Mouse (Mus musculus) limb, embryonic 15.5 days (tissue): Measurements from ENCODE around the gene Lax1. TPM values are rescaled to one million over a fixed set of nuclear protein-coding genes. Genes with fewer than 3 reads are reported as not detected.

ENCODE experiments used
- ATAC-seq: fragments of 200-750 bp; cut with Nextera tagmentation; 2 replicates; pipeline ENCODE4 v1.8.0; 2017; ENCODE audit warnings: low read depth, moderate TSS enrichment; ENCODE audit not compliant: insufficient number of reproducible peaks, low FRiP score, low TSS enrichment
- H3K27ac ChIP-seq: fragments of 300-500 bp; sonication (generic); 2 replicates; pipeline ENCODE4 v1.5.1; 2015; ENCODE audit warnings: moderate library complexity, mild to moderate bottlenecking, inconsistent platforms
- H3K27me3 ChIP-seq: fragments of 300-500 bp; sonication (generic); 2 replicates; pipeline ENCODE4 v1.6.1; 2015; ENCODE audit warnings: inconsistent platforms
- H3K36me3 ChIP-seq: fragments of 300-500 bp; sonication (generic); 2 replicates; pipeline ENCODE4 v1.6.1; 2015; ENCODE audit warnings: inconsistent platforms
- H3K4me1 ChIP-seq: fragments of 300-500 bp; sonication (generic); 2 replicates; pipeline ENCODE4 v1.6.1; 2015; ENCODE audit warnings: inconsistent platforms
- H3K4me2 ChIP-seq: fragments of 300-500 bp; sonication (generic); 2 replicates; pipeline ENCODE4 v1.6.1; 2015; ENCODE audit warnings: mild to moderate bottlenecking, inconsistent platforms
- H3K4me3 ChIP-seq: fragments of 300-500 bp; sonication (generic); 2 replicates; pipeline ENCODE4 v1.5.1; 2015; ENCODE audit warnings: mild to moderate bottlenecking, inconsistent platforms
- H3K9ac ChIP-seq: fragments of 300-500 bp; sonication (generic); 2 replicates; pipeline ENCODE4 v1.6.1; 2015; ENCODE audit warnings: inconsistent platforms
- H3K9me3 ChIP-seq: fragments of 300-500 bp; sonication (generic); 2 replicates; pipeline ENCODE4 v1.6.1; 2016; ENCODE audit warnings: inconsistent platforms
- WGBS: fragments of 180-500 bp; shearing (Covaris S2); methylation state at CpG from one replicate; pipeline ENCODE4 v1.1.7; 2015; 5-methylcytosine and 5-hydroxymethylcytosine counted together
- polyA plus RNA-seq: library from polyadenylated mRNA; unstranded; fragments of >200 nt; fragmentation: Nextera tagmentation; extraction: Ambion mirVana; gene quantifications from 2 replicates; pipeline ENCODE4 v1.2.1, GENCODE M21; 2015

Lax1 gene
- polyA plus RNA-seq, 1 experiment from 2014 or later, result 0.42 TPM

GRCm38 (mm10) chr1:133661203-133661933, 28.5 kb downstream of the Lax1 start, which contains the start of gene Gm38394:
TSS of gene Gm38394 (minus strand) at chr1:133661318.
- Histone ChIP-seq H3K4me2 (peak within 1 kb of the TSS; percentile 66), H3K9ac (peak within 1 kb of the TSS; percentile 68), H3K9me3 (no peaks in the 10 kb centered on the region), H3K36me3 (peaks cover 15% of the 10 kb centered on the region; the same call in 1 of the 2 replicates), H3K4me1 (peaks cover 35% of the 10 kb centered on the region), H3K27ac (peak within 1 kb of the TSS; percentile 94), H3K27me3 (no peaks in the 10 kb centered on the region), H3K4me3 (peak within 1 kb of the TSS; percentile 71)
- peak; percentile 96 for ATAC-seq
- WGBS, result 2% methylated on average over 26 of the region's 26 CpGs

GRCm38 (mm10) chr1:133660466-133661202, 29.3 kb downstream of the Lax1 start, which contains the start of gene Zbed6:
TSS of gene Zbed6 (minus strand) at chr1:133660885.
- Histone ChIP-seq H3K36me3 (peaks cover 15% of the 10 kb centered on the region; the same call in 1 of the 2 replicates), H3K9me3 (no peaks in the 10 kb centered on the region), H3K4me1 (peaks cover 35% of the 10 kb centered on the region), H3K27ac (peak within 1 kb of the TSS; percentile 94), H3K4me2 (peak within 1 kb of the TSS; percentile 66), H3K4me3 (peak within 1 kb of the TSS; percentile 71), H3K9ac (peak within 1 kb of the TSS; percentile 68), H3K27me3 (no peaks in the 10 kb centered on the region)
- peak; percentile 80 for ATAC-seq
- under 1% methylated on average over 39 of the region's 41 CpGs for WGBS

- H3K4me2 ChIP-seq, result no peak overlapping the region; the same call in 1 of the 2 replicates
- no peak overlapping the region for H3K27ac ChIP-seq
- H3K36me3 ChIP-seq, result peaks cover 15% of the 10 kb centered on the region; the same call in 1 of the 2 replicates
- H3K9me3 ChIP-seq, result no peaks in the 10 kb centered on the region
- no peak for ATAC-seq
- H3K27me3 ChIP-seq, result no peaks in the 10 kb centered on the region
- H3K9ac ChIP-seq, result no peak overlapping the region
- H3K4me3 ChIP-seq, result no peak overlapping the region
- 66% methylated on average over 3 of the region's 3 CpGs for WGBS
- H3K4me1 ChIP-seq, result peaks cover 37% of the 10 kb centered on the region
Measured at GRCm38 (mm10) chr1:133658878-133659277, 31.0 kb downstream of the Lax1 start.

DNA sequence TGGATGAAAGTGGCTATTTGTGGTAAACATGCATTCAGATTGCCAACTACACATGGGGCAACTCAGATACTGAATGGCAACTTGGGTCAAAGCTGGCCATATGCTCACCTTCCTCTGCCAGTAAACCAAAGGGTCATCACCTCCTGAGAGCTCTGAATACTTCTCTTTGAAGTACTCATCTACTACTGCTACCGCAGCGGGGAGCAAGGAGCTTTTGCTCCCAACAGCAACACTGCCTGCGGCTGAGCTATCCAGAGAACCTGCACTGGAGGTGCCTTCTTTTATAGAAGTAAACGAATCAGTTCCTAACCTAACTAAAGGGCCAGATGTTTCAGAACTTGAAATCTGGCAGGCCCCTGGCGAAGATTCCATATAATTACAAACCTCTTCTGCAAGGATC, 33.1 kb downstream of the Lax1 start:
- Histone ChIP-seq H3K4me3 (no peak overlapping the region), H3K4me2 (no peak overlapping the region), H3K27ac (no peak overlapping the region), H3K4me1 (peaks cover 37% of the 10 kb centered on the region), H3K27me3 (no peaks in the 10 kb centered on the region), H3K9ac (no peak overlapping the region), H3K36me3 (peaks cover 15% of the 10 kb centered on the region; the same call in 1 of the 2 replicates), H3K9me3 (no peaks in the 10 kb centered on the region)
- 26% methylated on average over 5 of the region's 5 CpGs for WGBS
- ATAC-seq, result no peak

DNA sequence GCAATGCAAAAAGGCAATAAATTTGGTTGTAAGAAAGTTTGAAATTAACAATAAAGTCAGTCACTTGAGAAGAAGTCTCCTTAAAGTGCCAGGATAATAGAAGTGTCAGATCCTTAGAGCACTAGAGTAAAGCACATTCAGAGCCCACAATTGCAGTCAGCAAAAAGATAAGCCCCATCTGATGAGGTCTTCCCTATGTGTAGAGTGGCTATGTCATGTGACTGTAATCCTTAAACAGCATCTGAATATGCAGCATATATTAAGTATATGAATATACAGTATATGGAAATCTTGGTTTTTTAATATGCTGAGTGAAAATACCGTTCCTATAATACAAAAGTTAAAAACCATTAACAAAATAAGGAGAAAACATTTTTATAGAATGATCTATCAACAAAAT, 36.9 kb downstream of the Lax1 start:
- Histone ChIP-seq H3K4me1 (peaks cover 17% of the 10 kb centered on the region), H3K4me3 (no peak overlapping the region), H3K27ac (no peak overlapping the region), H3K4me2 (no peak overlapping the region), H3K9me3 (no peaks in the 10 kb centered on the region), H3K36me3 (peaks cover 19% of the 10 kb centered on the region), H3K27me3 (no peaks in the 10 kb centered on the region), H3K9ac (no peak overlapping the region)
- ATAC-seq, result no peak
- WGBS, result 90% methylated on average over 1 of the region's 1 CpGs

GRCm38 (mm10) chr1:133650288-133651055, 39.4 kb downstream of the Lax1 start:
- WGBS, result 92% methylated on average over 7 of the region's 7 CpGs
- Histone ChIP-seq H3K9me3 (no peaks in the 10 kb centered on the region), H3K9ac (no peak overlapping the region), H3K27ac (no peak overlapping the region), H3K4me1 (0 out of 2 replicates have a peak, but pooled peaks cover 3% of the 10 kb centered on the region), H3K36me3 (peaks cover 31% of the 10 kb centered on the region), H3K27me3 (no peaks in the 10 kb centered on the region), H3K4me3 (no peak overlapping the region), H3K4me2 (no peak overlapping the region)
- ATAC-seq, result no peak

GRCm38 (mm10) chr1:133645652-133646051, 44.3 kb downstream of the Lax1 start:
- no peaks in the 10 kb centered on the region for H3K4me1 ChIP-seq
- H3K27ac ChIP-seq, result no peak overlapping the region
- no peak for ATAC-seq
- H3K4me2 ChIP-seq, result no peak overlapping the region
- H3K9me3 ChIP-seq, result no peaks in the 10 kb centered on the region
- H3K36me3 ChIP-seq, result peaks cover 69% of the 10 kb centered on the region
- WGBS, result 87% methylated on average over 5 of the region's 5 CpGs
- H3K9ac ChIP-seq, result no peak overlapping the region
- H3K27me3 ChIP-seq, result no peaks in the 10 kb centered on the region
- H3K4me3 ChIP-seq, result no peak overlapping the region

DNA sequence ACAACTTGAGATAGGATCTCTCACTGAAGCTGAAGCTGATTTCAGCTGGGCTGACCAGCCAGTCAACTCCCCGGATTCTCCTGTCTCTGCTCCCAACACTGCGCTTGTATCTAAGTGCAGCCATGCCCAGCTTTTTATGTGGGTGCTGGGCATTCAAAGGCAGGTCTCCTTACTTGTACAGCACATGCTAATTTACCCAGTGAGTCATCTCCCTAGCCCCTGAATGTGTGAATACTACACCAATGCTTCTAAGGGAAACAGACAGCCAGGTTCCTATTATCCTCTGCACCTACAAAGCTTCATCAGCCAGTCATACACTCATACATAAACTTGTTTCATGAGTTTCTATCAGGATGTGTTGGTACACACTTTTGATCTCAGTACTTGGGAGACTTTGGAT, 48.7 kb downstream of the Lax1 start:
- Histone ChIP-seq H3K27ac (no peak overlapping the region), H3K9me3 (no peaks in the 10 kb centered on the region), H3K4me3 (no peak overlapping the region), H3K9ac (no peak overlapping the region), H3K4me2 (no peak overlapping the region), H3K27me3 (no peaks in the 10 kb centered on the region), H3K4me1 (no peaks in the 10 kb centered on the region), H3K36me3 (peaks cover 91% of the 10 kb centered on the region)
- no peak for ATAC-seq
- 80% methylated on average over 2 of the region's 2 CpGs for WGBS

- H3K36me3 ChIP-seq, result peaks cover 88% of the 10 kb centered on the region
- H3K27ac ChIP-seq, result no peak overlapping the region
Measured at GRCm38 (mm10) chr1:133638517-133638916, 51.4 kb downstream of the Lax1 start.

DNA sequence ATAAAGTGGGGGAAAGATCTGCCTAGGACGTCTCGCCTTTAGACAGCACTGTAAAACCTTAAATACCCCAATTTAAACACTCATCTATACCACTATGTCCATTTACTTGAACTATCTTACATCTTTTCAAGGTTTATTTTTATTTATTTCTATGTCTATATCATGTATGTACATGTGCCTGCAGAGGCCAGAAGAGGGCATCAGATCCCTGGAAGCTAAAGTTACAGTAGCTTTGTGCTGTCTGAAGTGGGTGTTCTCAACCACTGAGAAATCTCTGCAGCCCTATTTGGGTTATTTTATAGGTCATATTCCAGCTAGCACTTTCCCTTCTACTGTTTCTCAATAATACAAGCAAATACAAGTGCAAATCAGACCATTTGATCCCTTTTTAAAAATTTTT, 57.7 kb downstream of the Lax1 start:
- Histone ChIP-seq H3K9me3 (no peaks in the 10 kb centered on the region), H3K27ac (no peak overlapping the region), H3K4me2 (no peak overlapping the region), H3K4me3 (no peak overlapping the region), H3K27me3 (no peaks in the 10 kb centered on the region), H3K4me1 (no peaks in the 10 kb centered on the region), H3K9ac (no peak overlapping the region), H3K36me3 (peaks cover 88% of the 10 kb centered on the region)
- 82% methylated on average over 2 of the region's 2 CpGs for WGBS
- ATAC-seq, result no peak

More at GRCm38 (mm10) chr1:133638517-133638916, 51.4 kb downstream of the Lax1 start:
- no peaks in the 10 kb centered on the region for H3K4me1 ChIP-seq
- WGBS, result 72% methylated on average over 6 of the region's 6 CpGs
- no peaks in the 10 kb centered on the region for H3K27me3 ChIP-seq
- no peaks in the 10 kb centered on the region for H3K9me3 ChIP-seq
- no peak overlapping the region for H3K4me3 ChIP-seq
- H3K4me2 ChIP-seq, result no peak overlapping the region
- no peak overlapping the region for H3K9ac ChIP-seq
- ATAC-seq, result no peak
